8 mouse cellular contexts compared by ENCODE assay signal in genomic region chr3:137752447-137753256, GRCm38 (mm10).
DNase-seq lines count a peak whose midpoint lies in the region; ATAC-seq and TF ChIP-seq lines count a peak whose summit lies in the region.

No protein-coding gene starts in this region.

- no peak for TF ChIP-seq POLR2A in myocyte (IDR thresholded peaks at IDR 0.05; ENCODE audit: insufficient read length, low read depth)

- no peaks in the 10 kb centered on the region for H3K9me3 ChIP-seq in embryonic facial prominence, embryonic 14.5 days (ENCODE audit: control insufficient read depth, low read length)
- H3K9me3 ChIP-seq in heart, embryonic 11.5 days (replicated peaks; ENCODE audit: control insufficient read depth, low read length): no peaks in the 10 kb centered on the region
- H3K9me3 ChIP-seq in kidney, embryonic 15.5 days (replicated peaks): no peaks in the 10 kb centered on the region
- no peaks in the 10 kb centered on the region for H3K9me3 ChIP-seq in limb, embryonic 15.5 days

- H3K27ac ChIP-seq in embryonic facial prominence, embryonic 14.5 days (replicated peaks; ENCODE audit: low read depth, low read length): peak overlapping the region; percentile 55
- H3K27ac ChIP-seq in heart, embryonic 11.5 days (ENCODE audit: low read depth, low read length): 0 out of 2 replicates have a peak overlapping the region, but pooled peaks have one; percentile 10
- no peak overlapping the region for H3K27ac ChIP-seq in kidney, embryonic 15.5 days
- 0 out of 2 replicates have a peak overlapping the region, but pooled peaks have one; percentile 30 for H3K27ac ChIP-seq in limb, embryonic 15.5 days

- H3K4me1 ChIP-seq in embryonic facial prominence, embryonic 14.5 days (ENCODE audit: control insufficient read depth, insufficient read depth, low read length): peaks cover 5% of the 10 kb centered on the region; the same call in 1 of the 2 replicates
- H3K4me1 ChIP-seq in heart, embryonic 11.5 days (ENCODE audit: control insufficient read depth, insufficient read depth, low read length): peaks cover 5% of the 10 kb centered on the region; the same call in 1 of the 2 replicates
- peaks cover 10% of the 10 kb centered on the region for H3K4me1 ChIP-seq in kidney, embryonic 15.5 days
- H3K4me1 ChIP-seq in limb, embryonic 15.5 days: peaks cover 10% of the 10 kb centered on the region

- peak; percentile 79 for DNase-seq in 3T3-L1 (ENCODE audit: low read depth, low spot score)
- DNase-seq in adrenal gland, postnatal 4 days (ENCODE audit: low spot score in 2 of 2): peak; percentile 35 to 47
- peak; percentile 93 for DNase-seq in embryonic facial prominence, embryonic 14.5 days (ENCODE audit: low spot score)
- peak; percentile 71 for DNase-seq in splenic B cell, adult 2 months (ENCODE audit: low read depth, low spot score)

- H3K4me2 ChIP-seq in embryonic facial prominence, embryonic 14.5 days (ENCODE audit: low read depth, low read length): peak overlapping the region; percentile 59
- H3K4me2 ChIP-seq in heart, embryonic 11.5 days: peak overlapping the region; percentile 68
- peak overlapping the region; percentile 71 for H3K4me2 ChIP-seq in kidney, embryonic 15.5 days
- peak overlapping the region; percentile 49 for H3K4me2 ChIP-seq in limb, embryonic 15.5 days
- H3K4me2 ChIP-seq in myocyte (ENCODE audit: low read depth): peak overlapping the region; percentile 83

- H3ac ChIP-seq in myocyte (ENCODE audit: control insufficient read depth, insufficient read length): no peak overlapping the region

- WGBS in embryonic facial prominence, embryonic 14.5 days: 14% methylated on average over 25 of the region's 25 CpGs
- 20% methylated on average over 25 of the region's 25 CpGs for WGBS in heart, embryonic 11.5 days (ENCODE audit: insufficient replicate concordance)
- WGBS in kidney, embryonic 15.5 days: 19% methylated on average over 25 of the region's 25 CpGs
- 8% methylated on average over 25 of the region's 25 CpGs for WGBS in limb, embryonic 15.5 days

- peak overlapping the region; percentile 38 for H3K4me3 ChIP-seq in embryonic facial prominence, embryonic 14.5 days (ENCODE audit: low read depth, low read length)
- H3K4me3 ChIP-seq in heart, embryonic 11.5 days (ENCODE audit: low read depth, low read length): peak overlapping the region; percentile 39
- H3K4me3 ChIP-seq in kidney, embryonic 15.5 days (replicated peaks): peak overlapping the region; percentile 44
- H3K4me3 ChIP-seq in limb, embryonic 15.5 days: peak overlapping the region; percentile 31
- H3K4me3 ChIP-seq in myocyte: no peak overlapping the region

- H3K79me2 ChIP-seq in myocyte (ENCODE audit: control insufficient read depth, insufficient read depth): no peaks in the 10 kb centered on the region

- H3K36me3 ChIP-seq in embryonic facial prominence, embryonic 14.5 days (ENCODE audit: control insufficient read depth, insufficient read depth, low read length): no peaks in the 10 kb centered on the region
- H3K36me3 ChIP-seq in heart, embryonic 11.5 days (ENCODE audit: control insufficient read depth, insufficient read depth, low read length): no peaks in the 10 kb centered on the region
- no peaks in the 10 kb centered on the region for H3K36me3 ChIP-seq in kidney, embryonic 15.5 days
- no peaks in the 10 kb centered on the region for H3K36me3 ChIP-seq in limb, embryonic 15.5 days
- no peaks in the 10 kb centered on the region for H3K36me3 ChIP-seq in myocyte (ENCODE audit: control insufficient read depth, insufficient read depth)
- H3K36me3 ChIP-seq in splenic B cell, adult 2 months (ENCODE audit: control insufficient read depth, insufficient read depth, low read length, poor library complexity, severe bottlenecking): no peaks in the 10 kb centered on the region; the same call in 1 of the 2 replicates

- no peaks in the 10 kb centered on the region for H3K27me3 ChIP-seq in embryonic facial prominence, embryonic 14.5 days (replicated peaks; ENCODE audit: control insufficient read depth, insufficient read depth, low read length)
- no peaks in the 10 kb centered on the region for H3K27me3 ChIP-seq in heart, embryonic 11.5 days (ENCODE audit: control insufficient read depth, insufficient read depth, low read length)
- H3K27me3 ChIP-seq in kidney, embryonic 15.5 days: no peaks in the 10 kb centered on the region
- no peaks in the 10 kb centered on the region for H3K27me3 ChIP-seq in limb, embryonic 15.5 days
- no peaks in the 10 kb centered on the region for H3K27me3 ChIP-seq in myocyte (ENCODE audit: control insufficient read depth, insufficient read depth, insufficient read length)
- H3K27me3 ChIP-seq in splenic B cell, adult 2 months (ENCODE audit: control insufficient read depth, insufficient read depth, low read length, poor library complexity, severe bottlenecking): no peaks in the 10 kb centered on the region

- peak; percentile 93 for ATAC-seq in embryonic facial prominence, embryonic 14.5 days (ENCODE audit: low read depth)
- peak; percentile 80 for ATAC-seq in heart, embryonic 11.5 days (replicated peaks; ENCODE audit: insufficient number of reproducible peaks, low FRiP score, low TSS enrichment)
- ATAC-seq in kidney, embryonic 15.5 days (replicated peaks; ENCODE audit: low FRiP score): peak; percentile 92
- peak; percentile 87 for ATAC-seq in limb, embryonic 15.5 days (ENCODE audit: insufficient number of reproducible peaks, low FRiP score, low TSS enrichment, low read depth)

- peak overlapping the region; percentile 48 for H3K9ac ChIP-seq in embryonic facial prominence, embryonic 14.5 days (ENCODE audit: low read depth, low read length)
- peak overlapping the region; percentile 59; the same call in 1 of the 2 replicates for H3K9ac ChIP-seq in heart, embryonic 11.5 days (ENCODE audit: low read depth, low read length)
- H3K9ac ChIP-seq in kidney, embryonic 15.5 days: 0 out of 2 replicates have a peak overlapping the region, but pooled peaks have one; percentile 38
- no peak overlapping the region for H3K9ac ChIP-seq in limb, embryonic 15.5 days

TF ChIP-seq in myocyte, 11 proteins besides CTCF, POLR2A, EP300 and RAD21:
- no peak for TF ChIP-seq E2F4 (IDR thresholded peaks at IDR 0.05; ENCODE audit: insufficient read depth)
- TF ChIP-seq SRF (IDR thresholded peaks at IDR 0.05; ENCODE audit: control insufficient read depth, insufficient read length, low read depth): peak; percentile 58
TF ChIP-seq in myocyte: peak in this region for 1.

Comparison
In these comparisons a context has a peak if more than half of its experiments do, and no peak if none do; other contexts are left out.
1. DNase-seq: peak in every context shown above with its lines; median percentile 93 in embryonic facial prominence, embryonic 14.5 days; 79 in 3T3-L1; 71 in splenic B cell, adult 2 months; 41 in adrenal gland, postnatal 4 days.